Mouse (Mus musculus) lung, embryonic 14.5 days (tissue): Measurements from ENCODE around the gene Rinl. TPM values are rescaled to one million over a fixed set of nuclear protein-coding genes. Genes with fewer than 3 reads are reported as not detected.
A peak's percentile ranks its signal among the peaks of the same experiment; 100 is the strongest.

Source experiments
- ATAC-seq: fragments of 200-750 bp; cut with Nextera tagmentation; 2 replicates; pipeline ENCODE4 v1.8.0; 2017; ENCODE audit warnings: mild to moderate bottlenecking, moderate TSS enrichment, moderate library complexity; ENCODE audit not compliant: insufficient read depth
- DNase-seq: peaks from one replicate; pipeline ENCODE4 v3.0.0-alpha.2; 2015
- H3K27ac ChIP-seq: fragments of 300-500 bp; sonication (generic); 2 replicates; pipeline ENCODE4 v1.5.1; 2014; ENCODE audit warnings: low read depth, mild to moderate bottlenecking, moderate library complexity
- H3K27me3 ChIP-seq: fragments of 300-500 bp; sonication (generic); 2 replicates; pipeline ENCODE4 v1.6.1; 2014; ENCODE audit warnings: low read length, control low read depth; ENCODE audit not compliant: insufficient read depth
- H3K36me3 ChIP-seq: fragments of 300-500 bp; sonication (generic); 2 replicates; pipeline ENCODE4 v1.6.1; 2014; ENCODE audit warnings: control low read depth; ENCODE audit not compliant: insufficient read depth
- H3K4me1 ChIP-seq: fragments of 300-500 bp; sonication (generic); 2 replicates; pipeline ENCODE4 v1.6.1; 2014; ENCODE audit warnings: antibody characterized with exemption, control low read depth; ENCODE audit not compliant: insufficient read depth
- H3K4me2 ChIP-seq: fragments of 300-500 bp; sonication (generic); 2 replicates; pipeline ENCODE4 v1.6.1; 2014; ENCODE audit warnings: mild to moderate bottlenecking
- H3K4me3 ChIP-seq: fragments of 300-500 bp; sonication (generic); 2 replicates; pipeline ENCODE4 v1.5.1; 2014; ENCODE audit warnings: low read depth, low read length
- H3K9ac ChIP-seq: fragments of 300-500 bp; sonication (generic); 2 replicates; pipeline ENCODE4 v1.6.1; 2014
- H3K9me3 ChIP-seq: fragments of 300-500 bp; sonication (generic); 2 replicates; pipeline ENCODE4 v1.6.1; 2016; ENCODE audit warnings: low read depth, low read length, control low read depth
- CTCF ChIP-seq: IDR thresholded peaks from 2 replicates; pipeline ENCODE4 v1.5.1; 2016; ENCODE audit warnings: antibody characterized with exemption, low read depth
- WGBS: fragments of 180-500 bp; shearing (Covaris S2); extraction: QIAGEN DNeasy Blood & Tissue Kit; methylation state at CpG from one replicate; pipeline ENCODE4 v1.1.7; 2014; 5-methylcytosine and 5-hydroxymethylcytosine counted together
- polyA plus RNA-seq: library from polyadenylated mRNA; unstranded; fragments of >200 nt; fragmentation: Nextera tagmentation; extraction: Ambion mirVana; gene quantifications from 2 replicates; pipeline ENCODE4 v1.2.1, GENCODE M21; 2014

The Rinl gene
- polyA plus RNA-seq, 1 experiment from 2014 or later = 6.8 TPM

- Histone ChIP-seq H3K36me3 (peaks cover 52% of the 10 kb centered on the region), H3K27ac (peak overlapping the region; percentile 36; the same call in 1 of the 2 replicates), H3K4me2 (no peak overlapping the region), H3K9me3 (no peaks in the 10 kb centered on the region), H3K4me3 (no peak overlapping the region), H3K4me1 (no peaks in the 10 kb centered on the region), H3K27me3 (no peaks in the 10 kb centered on the region), H3K9ac (no peak overlapping the region)
- DNase-seq = no peak
- ATAC-seq = no peak
- TF ChIP-seq CTCF = no peak
- WGBS = 48% methylated on average over 10 of the region's 10 CpGs
Observed at GRCm38 (mm10) chr7:28822993-28823903, 34.5 kb downstream of the Rinl start.

- no peaks in the 10 kb centered on the region for H3K27me3 ChIP-seq
- 41% methylated on average over 2 of the region's 2 CpGs for WGBS
- no peak overlapping the region for H3K4me2 ChIP-seq
- no peak for ATAC-seq
- no peak overlapping the region for H3K4me3 ChIP-seq
- no peaks in the 10 kb centered on the region for H3K9me3 ChIP-seq
- H3K27ac ChIP-seq = peak overlapping the region; percentile 36; the same call in 1 of the 2 replicates
- no peaks in the 10 kb centered on the region for H3K4me1 ChIP-seq
- TF ChIP-seq CTCF = no peak
- peaks cover 49% of the 10 kb centered on the region for H3K36me3 ChIP-seq
- H3K9ac ChIP-seq = no peak overlapping the region
- DNase-seq = no peak
Observed at GRCm38 (mm10) chr7:28823932-28824331, 35.2 kb downstream of the Rinl start.

- TF ChIP-seq CTCF = no peak; the same call in 1 of the 2 replicates
- ATAC-seq = peak; percentile 71
- Histone ChIP-seq H3K9me3 (no peaks in the 10 kb centered on the region), H3K36me3 (peaks cover 46% of the 10 kb centered on the region), H3K4me3 (peak within 1 kb of the TSS; percentile 48), H3K4me2 (peak within 1 kb of the TSS; percentile 63), H3K9ac (peak within 1 kb of the TSS; percentile 64), H3K27ac (peak within 1 kb of the TSS; percentile 94), H3K27me3 (no peaks in the 10 kb centered on the region), H3K4me1 (no peaks in the 10 kb centered on the region)
- 2% methylated on average over 33 of the region's 33 CpGs for WGBS
- peak; percentile 98 for DNase-seq
Observed at GRCm38 (mm10) chr7:28824941-28825685, 36.3 kb downstream of the Rinl start, which contains the start of gene Ech1. Gene Ech1 (plus strand): TSS chr7:28825217.

GRCm38 (mm10) chr7:28825686-28826401 is 37.1 kb downstream of the Rinl start:
- Histone ChIP-seq H3K4me1 (no peaks in the 10 kb centered on the region), H3K9me3 (no peaks in the 10 kb centered on the region), H3K27me3 (no peaks in the 10 kb centered on the region), H3K36me3 (peaks cover 42% of the 10 kb centered on the region), H3K4me2 (peak overlapping the region; percentile 63), H3K27ac (peak overlapping the region; percentile 94), H3K9ac (peak overlapping the region; percentile 64), H3K4me3 (peak overlapping the region; percentile 48)
- peak; percentile 53 for DNase-seq
- 0 out of 2 replicates have a peak, but pooled peaks have one; percentile 23 for ATAC-seq
- 37% methylated on average over 11 of the region's 11 CpGs for WGBS
- TF ChIP-seq CTCF = peak; percentile 22; the same call in 1 of the 2 replicates

GRCm38 (mm10) chr7:28826402-28826772 is 37.6 kb downstream of the Rinl start:
- DNase-seq (no peak), ATAC-seq (no peak)
- Histone ChIP-seq H3K9ac (no peak overlapping the region), H3K27ac (peak overlapping the region; percentile 94), H3K9me3 (no peaks in the 10 kb centered on the region), H3K4me3 (peak overlapping the region; percentile 48; the same call in 1 of the 2 replicates), H3K27me3 (no peaks in the 10 kb centered on the region), H3K4me2 (peak overlapping the region; percentile 63), H3K36me3 (peaks cover 40% of the 10 kb centered on the region), H3K4me1 (no peaks in the 10 kb centered on the region)
- 88% methylated on average over 7 of the region's 7 CpGs for WGBS
- no peak for TF ChIP-seq CTCF

- Histone ChIP-seq H3K36me3 (peaks cover 31% of the 10 kb centered on the region), H3K4me1 (no peaks in the 10 kb centered on the region), H3K27me3 (no peaks in the 10 kb centered on the region), H3K4me2 (no peak overlapping the region), H3K27ac (no peak overlapping the region), H3K9ac (no peak overlapping the region), H3K9me3 (no peaks in the 10 kb centered on the region), H3K4me3 (no peak overlapping the region)
- TF ChIP-seq CTCF = no peak
- ATAC-seq (no peak), DNase-seq (peak; percentile 82)
- WGBS = 47% methylated on average over 3 of the region's 3 CpGs
Observed at GRCm38 (mm10) chr7:28827338-28827737, 38.6 kb downstream of the Rinl start.
